Mouse (Mus musculus) liver, adult (tissue): ENCODE data around the gene Rptn.

ENCODE experiments used
- GATA4 ChIP-seq: IDR thresholded peaks from 2 replicates; pipeline ENCODE4 v1.6.1; 2014; ENCODE audit warnings: mild to moderate bottlenecking, low read length; ENCODE audit not compliant: insufficient replicate concordance

Gene Rptn

DNA sequence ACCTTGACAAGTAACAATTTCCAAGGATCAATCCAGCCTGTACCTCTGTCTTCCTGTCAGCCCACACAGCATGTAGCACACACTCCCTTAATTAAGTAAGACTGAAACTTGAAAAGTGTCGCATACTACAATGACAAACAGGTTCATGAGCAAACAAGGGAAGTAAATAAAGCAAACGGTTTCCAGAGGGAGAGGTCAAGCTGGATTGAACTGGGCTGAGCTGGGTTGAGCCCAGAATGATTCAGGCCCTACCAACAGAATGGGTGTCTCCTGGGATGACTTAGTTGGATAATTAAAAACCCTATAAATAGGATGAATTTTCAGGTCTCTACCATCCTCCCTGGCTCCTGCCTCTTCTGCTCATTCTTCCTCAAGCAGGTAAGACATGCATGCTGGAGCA lies at the start of gene Rptn:
Gene Rptn, plus strand, starts transcription at position 334 of the 400 bp plus-strand sequence.
- no peak for TF ChIP-seq GATA4

GRCm38 (mm10) chr3:93346896-93347295 lies 46.6 kb upstream of the Rptn start:
- no peak for TF ChIP-seq GATA4

DNA sequence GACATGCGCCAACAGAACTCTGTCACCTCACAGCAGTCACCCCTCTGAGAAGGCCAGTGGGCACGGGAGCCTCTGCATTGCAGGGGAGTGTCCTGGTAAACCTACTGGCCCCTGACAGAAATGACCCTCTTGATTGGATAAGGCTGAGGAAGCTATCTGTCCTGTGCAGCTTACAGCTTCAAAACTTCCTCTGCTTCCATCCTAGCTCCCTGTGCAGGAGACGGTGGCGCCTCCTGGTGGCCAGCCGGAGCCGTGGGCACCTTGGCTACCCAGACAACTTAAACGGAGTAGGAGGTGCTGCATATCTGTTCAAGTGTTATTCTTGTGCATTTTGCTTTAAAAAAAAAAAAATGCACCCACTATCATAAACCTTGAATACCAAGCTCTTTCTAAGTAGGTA lies 33.5 kb upstream of the Rptn start:
- no peak for TF ChIP-seq GATA4

DNA sequence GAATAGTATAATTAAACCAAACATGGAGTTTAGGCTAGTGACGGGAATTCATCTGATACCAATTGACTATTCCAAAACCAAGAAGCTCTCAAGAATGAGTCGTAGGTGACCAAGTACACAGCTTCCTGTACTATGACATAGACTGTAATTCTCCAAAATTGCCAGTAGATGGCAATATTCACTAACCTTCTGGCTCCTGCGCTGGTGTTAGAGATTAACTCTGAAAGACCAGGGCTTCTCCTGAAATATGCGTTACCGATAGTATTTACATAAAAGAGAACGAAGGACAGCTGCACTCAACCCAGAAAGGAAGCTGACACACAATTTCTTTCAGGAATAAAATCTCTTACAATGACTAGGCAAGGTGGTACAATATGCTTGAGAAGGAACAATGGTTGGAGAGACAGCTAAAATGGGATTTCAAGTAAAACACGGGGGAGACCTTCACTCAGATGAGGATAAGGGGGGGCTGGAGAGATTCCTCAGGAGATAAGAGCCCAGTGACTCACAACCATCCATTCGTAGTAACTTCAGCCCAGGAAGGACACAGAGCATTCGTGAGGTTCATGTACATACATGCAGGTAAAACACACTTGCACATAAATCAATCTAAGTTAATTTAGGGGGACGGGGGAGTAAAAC lies 31.4 kb upstream of the Rptn start:
- TF ChIP-seq GATA4: no peak

- TF ChIP-seq GATA4: no peak
Observed at GRCm38 (mm10) chr3:93366966-93367575, 26.4 kb upstream of the Rptn start.

DNA sequence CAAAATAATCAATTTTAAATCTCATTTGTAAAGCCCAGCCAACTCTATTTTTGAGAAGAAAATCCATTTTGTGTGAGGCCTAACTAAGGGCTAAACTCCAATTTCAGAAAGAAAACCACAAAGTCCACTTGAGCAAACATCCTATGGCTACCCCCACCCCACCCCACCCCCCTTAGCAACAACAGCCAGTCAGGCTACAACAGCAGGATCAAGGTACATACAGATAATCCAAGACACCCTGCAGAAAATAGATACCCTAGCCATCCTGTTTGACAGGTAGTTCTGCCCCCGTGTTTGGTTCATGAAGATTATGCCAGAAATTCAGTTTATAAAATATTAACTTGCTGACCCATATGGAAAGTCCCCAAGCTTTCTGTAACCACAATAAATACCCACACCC lies 25.3 kb upstream of the Rptn start:
- no peak for TF ChIP-seq GATA4

DNA sequence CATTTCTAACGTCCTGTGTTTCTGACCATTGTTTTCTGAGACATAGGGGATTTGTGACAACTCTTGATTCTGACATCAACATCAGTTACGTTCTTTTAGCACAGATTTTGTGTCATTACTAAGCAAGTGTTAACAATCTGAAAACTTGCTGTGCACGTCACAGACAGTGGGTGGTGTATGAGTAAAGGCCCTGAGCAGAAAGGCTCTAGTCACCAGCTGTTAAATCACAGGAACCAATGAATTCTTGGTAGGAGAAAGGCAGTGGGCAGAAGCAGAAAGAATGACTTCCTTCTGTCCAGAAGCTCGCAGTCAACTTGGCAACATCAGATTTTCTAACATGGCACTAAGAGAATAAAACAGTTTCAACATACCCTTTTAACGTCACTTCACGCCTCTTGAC lies 20.1 kb upstream of the Rptn start:
- TF ChIP-seq GATA4: no peak

DNA sequence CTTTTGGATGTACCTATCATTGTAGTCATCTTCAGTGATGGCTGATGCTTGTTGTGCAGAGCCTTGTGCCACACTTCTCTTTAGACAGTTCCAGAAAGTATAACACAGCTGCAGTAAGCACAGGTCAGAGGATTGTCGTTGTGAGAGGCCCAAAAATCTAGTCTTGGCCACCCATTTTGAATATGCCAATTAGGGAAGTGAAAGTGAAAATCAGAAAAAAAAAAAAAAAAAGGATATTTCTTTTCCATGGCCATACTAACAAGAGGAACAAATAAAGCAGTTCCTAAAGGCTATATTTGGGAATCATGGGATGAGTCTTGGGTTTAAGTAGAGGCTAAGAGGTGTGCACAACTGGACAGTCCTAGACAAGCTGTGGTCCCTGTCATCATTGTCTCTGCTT lies 18.3 kb upstream of the Rptn start:
- no peak for TF ChIP-seq GATA4

GRCm38 (mm10) chr3:93375601-93376000 lies 17.9 kb upstream of the Rptn start:
- no peak for TF ChIP-seq GATA4

- no peak for TF ChIP-seq GATA4
Observed at GRCm38 (mm10) chr3:93378146-93378545, 15.4 kb upstream of the Rptn start.

DNA sequence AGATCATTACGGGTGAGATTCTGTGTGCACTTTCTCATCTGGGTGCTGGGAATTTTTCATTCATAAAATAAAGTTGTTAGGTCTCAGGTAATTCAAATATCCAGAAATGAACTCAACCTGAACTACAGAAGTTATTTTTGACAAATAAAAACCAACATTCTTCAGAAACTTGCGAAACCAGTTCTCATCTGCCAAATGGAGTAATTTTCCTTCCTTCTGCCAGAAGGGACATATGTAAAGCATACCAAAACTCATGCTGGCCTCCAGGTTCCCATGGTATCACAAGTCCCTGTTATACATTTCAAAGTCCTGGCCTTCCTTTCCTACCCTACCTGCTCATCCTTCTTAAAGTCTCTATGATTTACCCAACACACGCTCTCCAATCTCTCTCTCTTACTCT lies 10.4 kb downstream of the Rptn start:
- TF ChIP-seq GATA4: no peak

GRCm38 (mm10) chr3:93406992-93407391 lies 13.5 kb downstream of the Rptn start:
- no peak for TF ChIP-seq GATA4

- TF ChIP-seq GATA4: no peak
Observed at GRCm38 (mm10) chr3:93411905-93412304, 18.4 kb downstream of the Rptn start.

GRCm38 (mm10) chr3:93431673-93432072 lies 38.2 kb downstream of the Rptn start:
- no peak for TF ChIP-seq GATA4

GRCm38 (mm10) chr3:93442030-93442429 lies 48.5 kb downstream of the Rptn start, which contains the start of gene Tchh:
TSS of gene Tchh (plus strand) at chr3:93442330.
- TF ChIP-seq GATA4: no peak

GRCm38 (mm10) chr3:93443501-93444101 lies 50.1 kb downstream of the Rptn start:
- TF ChIP-seq GATA4: no peak
